Mouse (Mus musculus): ENCODE measurements around the gene Fos. TPM values are rescaled to one million over a fixed set of nuclear protein-coding genes. Genes with fewer than 3 reads are reported as not detected.

Fos gene
- polyA plus RNA-seq, 2 experiments = 0.61 to 0.79 TPM

DNA sequence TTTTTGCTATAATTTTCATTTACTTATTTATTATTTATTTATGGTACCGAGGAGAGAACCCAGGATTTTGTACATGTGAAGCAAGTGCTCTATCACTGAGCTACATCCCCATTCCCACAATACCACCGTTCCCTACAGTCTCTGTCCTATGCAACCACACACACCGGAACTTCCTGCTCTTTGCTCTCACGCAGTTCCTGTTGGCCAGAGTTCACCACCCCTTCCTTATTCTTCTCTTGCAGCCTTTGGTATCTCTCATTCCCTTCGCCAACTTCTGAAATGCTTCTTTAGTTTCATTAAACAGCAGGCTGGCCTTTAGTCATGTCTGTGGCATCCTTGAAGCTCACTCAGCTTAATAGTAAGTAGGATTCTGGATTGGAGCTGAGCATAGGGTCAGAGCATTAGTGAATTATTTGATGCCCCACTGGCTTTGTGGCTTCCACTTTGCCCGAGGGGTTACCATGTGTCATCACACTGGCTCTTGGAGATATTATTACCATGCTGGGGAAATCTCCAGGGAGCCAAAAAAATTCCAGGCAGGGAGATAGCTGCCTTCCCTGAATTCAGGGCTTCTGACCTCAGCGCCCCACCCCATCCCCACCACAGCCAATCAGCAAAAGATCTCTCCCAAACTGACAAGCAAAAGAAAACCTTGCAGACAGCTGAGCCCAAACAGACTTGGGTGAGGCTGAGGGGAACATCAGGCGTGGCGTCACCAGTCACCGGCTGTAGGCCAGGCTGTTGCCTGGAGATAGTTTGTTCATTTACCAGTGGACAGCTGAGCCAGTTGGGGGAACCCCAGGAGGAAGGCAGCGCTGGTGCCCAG lies 23.8 kb downstream of the Fos start:
- Histone ChIP-seq H3K27me3 (ENCODE audit: control insufficient read depth, insufficient read depth, low read length) (no peaks in the 10 kb centered on the region), H3K9me3 (ENCODE audit: control insufficient read depth, low read length) (no peaks in the 10 kb centered on the region), H3K27ac (no peak overlapping the region), H3K4me3 (ENCODE audit: insufficient read depth in 1 of 2, low read depth in 2 of 2, low read length in 2 of 2) (no peak overlapping the region), H3K4me1 (replicated peaks; ENCODE audit: control insufficient read depth in 2 of 2, insufficient read depth in 2 of 2, low read length in 1 of 2) (no peaks in the 10 kb centered on the region), H3K4me2 (ENCODE audit: low read depth) (0 out of 2 replicates have a peak overlapping the region, but pooled peaks have one; percentile 11), H3K36me3 (replicated peaks; ENCODE audit: control insufficient read depth, insufficient read depth, low read depth) (no peaks in the 10 kb centered on the region), H3K9ac (replicated peaks) (no peak overlapping the region)
- TF ChIP-seq EP300 (IDR thresholded peaks at IDR 0.05; ENCODE audit: low read depth) = no peak
- TF ChIP-seq CTCF (IDR thresholded peaks at IDR 0.05; ENCODE audit: low read depth) = no peak
- no peak for ATAC-seq (ENCODE audit: insufficient read depth)
- no peak for DNase-seq (ENCODE audit: low read depth in 3 of 3, low spot score in 3 of 3)
- 40% methylated on average over 11 of the region's 11 CpGs for WGBS (ENCODE audit: insufficient replicate concordance)

DNA sequence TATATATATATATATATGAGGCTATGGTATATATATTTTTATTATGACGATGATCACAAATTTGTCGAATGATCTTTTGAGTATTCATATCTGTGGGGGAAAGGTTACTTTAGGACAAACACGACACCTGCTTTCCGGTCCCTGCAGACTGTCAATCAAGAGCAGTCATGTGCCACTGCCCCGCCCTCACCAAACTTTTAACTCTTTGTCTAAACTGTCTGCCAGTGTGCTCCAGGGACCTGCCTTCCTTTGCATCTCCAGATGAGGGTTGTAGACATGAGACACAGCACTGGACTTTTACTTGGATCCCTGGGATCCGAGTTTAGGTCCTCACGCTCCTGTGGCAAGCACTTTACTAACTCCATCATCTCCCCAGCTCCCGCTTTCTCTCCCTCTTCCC lies 25.3 kb downstream of the Fos start:
- ATAC-seq (ENCODE audit: insufficient read depth) (no peak), DNase-seq (ENCODE audit: low read depth in 3 of 3, low spot score in 3 of 3) (no peak)
- no peaks in the 10 kb centered on the region for H3K9me3 ChIP-seq (ENCODE audit: control insufficient read depth, low read length)
- H3K4me3 ChIP-seq (ENCODE audit: insufficient read depth in 1 of 2, low read depth in 2 of 2, low read length in 2 of 2) = no peak overlapping the region
- no peak overlapping the region for H3K4me2 ChIP-seq (ENCODE audit: low read depth)
- H3K9ac ChIP-seq (replicated peaks) = no peak overlapping the region
- H3K4me1 ChIP-seq (replicated peaks; ENCODE audit: control insufficient read depth in 2 of 2, insufficient read depth in 2 of 2, low read length in 1 of 2) = no peaks in the 10 kb centered on the region
- TF ChIP-seq CTCF (IDR thresholded peaks at IDR 0.05; ENCODE audit: low read depth) = no peak
- no peak for TF ChIP-seq EP300 (IDR thresholded peaks at IDR 0.05; ENCODE audit: low read depth)
- no peaks in the 10 kb centered on the region for H3K27me3 ChIP-seq (ENCODE audit: control insufficient read depth, insufficient read depth, low read length)
- no peaks in the 10 kb centered on the region for H3K36me3 ChIP-seq (replicated peaks; ENCODE audit: control insufficient read depth, insufficient read depth, low read depth)
- H3K27ac ChIP-seq = no peak overlapping the region
- WGBS (ENCODE audit: insufficient replicate concordance) = 52% methylated on average over 8 of the region's 8 CpGs

DNA sequence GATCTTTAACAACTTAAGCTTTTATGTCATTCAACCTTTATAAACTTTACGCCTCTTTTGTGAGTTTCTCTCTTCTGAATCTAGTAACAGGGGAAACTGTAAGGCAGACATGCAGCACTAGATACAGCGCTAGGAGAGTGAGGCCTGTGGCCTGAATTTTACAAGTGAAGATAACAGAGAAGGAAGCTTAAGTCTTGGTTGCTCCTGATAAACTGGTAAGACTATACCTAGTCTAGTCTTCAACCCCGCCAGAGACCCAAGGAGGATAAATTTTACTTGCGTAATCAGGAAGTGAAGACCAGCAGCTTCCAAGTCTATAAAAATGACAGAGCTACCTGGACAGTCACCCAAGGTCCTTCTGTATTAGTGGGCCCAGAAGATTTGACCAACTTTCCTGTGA lies 29.0 kb downstream of the Fos start:
- DNase-seq (ENCODE audit: low read depth in 3 of 3, low spot score in 3 of 3) = no peak
- no peaks in the 10 kb centered on the region for H3K9me3 ChIP-seq (ENCODE audit: control insufficient read depth, low read length)
- no peaks in the 10 kb centered on the region for H3K36me3 ChIP-seq (replicated peaks; ENCODE audit: control insufficient read depth, insufficient read depth, low read depth)
- no peak overlapping the region for H3K27ac ChIP-seq
- no peaks in the 10 kb centered on the region for H3K27me3 ChIP-seq (ENCODE audit: control insufficient read depth, insufficient read depth, low read length)
- H3K4me2 ChIP-seq (ENCODE audit: low read depth) = no peak overlapping the region
- ATAC-seq (ENCODE audit: insufficient read depth) = no peak
- 47% methylated on average over 4 of the region's 4 CpGs for WGBS (ENCODE audit: insufficient replicate concordance)
- TF ChIP-seq EP300 (IDR thresholded peaks at IDR 0.05; ENCODE audit: low read depth) (no peak), CTCF (IDR thresholded peaks at IDR 0.05; ENCODE audit: low read depth) (no peak)
- H3K4me1 ChIP-seq (replicated peaks; ENCODE audit: control insufficient read depth in 2 of 2, insufficient read depth in 2 of 2, low read length in 1 of 2) = no peaks in the 10 kb centered on the region
- H3K4me3 ChIP-seq (ENCODE audit: insufficient read depth in 1 of 2, low read depth in 2 of 2, low read length in 2 of 2) = no peak overlapping the region
- no peak overlapping the region for H3K9ac ChIP-seq (replicated peaks)

DNA sequence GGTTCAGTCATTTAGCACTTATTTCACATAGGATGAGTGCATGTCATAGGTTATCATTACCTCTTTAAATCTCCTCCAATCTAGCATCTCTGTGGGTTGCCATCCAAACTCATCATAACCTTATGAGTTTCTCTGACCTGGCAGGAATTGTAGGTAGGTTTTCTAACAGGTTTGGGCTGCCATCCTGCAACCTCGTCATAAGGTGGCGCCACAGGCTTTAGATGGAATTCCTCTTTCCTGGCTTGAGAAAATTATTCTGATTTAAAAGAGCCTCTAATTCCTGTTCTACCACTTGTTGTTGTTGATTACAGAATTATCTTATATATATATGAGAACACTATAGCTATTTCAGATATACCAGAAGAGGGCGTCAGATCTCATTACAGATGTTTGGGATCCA lies 34.5 kb downstream of the Fos start:
- ATAC-seq (ENCODE audit: insufficient read depth) (no peak), DNase-seq (ENCODE audit: low read depth in 3 of 3, low spot score in 3 of 3) (no peak)
- TF ChIP-seq CTCF (IDR thresholded peaks at IDR 0.05; ENCODE audit: low read depth) = peak; percentile 42
- no peak for TF ChIP-seq EP300 (IDR thresholded peaks at IDR 0.05; ENCODE audit: low read depth)
- H3K27ac ChIP-seq = no peak overlapping the region
- H3K27me3 ChIP-seq (ENCODE audit: control insufficient read depth, insufficient read depth, low read length) = no peaks in the 10 kb centered on the region
- no peaks in the 10 kb centered on the region for H3K36me3 ChIP-seq (replicated peaks; ENCODE audit: control insufficient read depth, insufficient read depth, low read depth)
- H3K4me1 ChIP-seq (replicated peaks; ENCODE audit: control insufficient read depth in 2 of 2, insufficient read depth in 2 of 2, low read length in 1 of 2) = no peaks in the 10 kb centered on the region
- H3K9ac ChIP-seq (replicated peaks) = no peak overlapping the region
- no peak overlapping the region for H3K4me3 ChIP-seq (ENCODE audit: insufficient read depth in 1 of 2, low read depth in 2 of 2, low read length in 2 of 2)
- WGBS (ENCODE audit: insufficient replicate concordance) = 15% methylated on average over 3 of the region's 3 CpGs
- H3K4me2 ChIP-seq (ENCODE audit: low read depth) = no peak overlapping the region
- H3K9me3 ChIP-seq (ENCODE audit: control insufficient read depth, low read length) = no peaks in the 10 kb centered on the region

DNA sequence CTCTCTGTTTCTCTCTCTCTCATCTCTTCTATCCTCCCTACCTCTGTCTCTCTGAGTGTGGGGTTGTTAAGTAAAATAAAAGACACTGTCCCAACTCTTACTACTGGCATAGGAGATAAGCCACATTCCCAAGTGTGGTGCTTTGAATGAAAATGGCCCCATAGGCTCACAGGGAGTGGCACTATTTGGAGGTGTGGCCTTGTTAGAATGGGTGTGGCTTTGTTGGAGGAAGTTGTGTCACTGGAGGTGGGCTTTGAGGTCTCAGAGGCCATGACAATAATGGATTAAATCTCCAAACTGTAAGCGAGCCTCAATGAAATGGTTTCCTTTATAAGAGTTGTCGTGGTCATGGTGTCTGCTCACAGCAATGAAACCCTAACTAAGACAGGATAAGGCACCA lies 36.3 kb downstream of the Fos start:
- Histone ChIP-seq H3K9ac (replicated peaks) (no peak overlapping the region), H3K36me3 (replicated peaks; ENCODE audit: control insufficient read depth, insufficient read depth, low read depth) (no peaks in the 10 kb centered on the region), H3K4me1 (replicated peaks; ENCODE audit: control insufficient read depth in 2 of 2, insufficient read depth in 2 of 2, low read length in 1 of 2) (no peaks in the 10 kb centered on the region), H3K27me3 (ENCODE audit: control insufficient read depth, insufficient read depth, low read length) (no peaks in the 10 kb centered on the region), H3K4me3 (ENCODE audit: insufficient read depth in 1 of 2, low read depth in 2 of 2, low read length in 2 of 2) (no peak overlapping the region), H3K27ac (no peak overlapping the region), H3K4me2 (ENCODE audit: low read depth) (no peak overlapping the region), H3K9me3 (ENCODE audit: control insufficient read depth, low read length) (no peaks in the 10 kb centered on the region)
- DNase-seq (ENCODE audit: low read depth in 3 of 3, low spot score in 3 of 3) (no peak), ATAC-seq (ENCODE audit: insufficient read depth) (no peak)
- TF ChIP-seq EP300 (IDR thresholded peaks at IDR 0.05; ENCODE audit: low read depth) = no peak
- TF ChIP-seq CTCF (IDR thresholded peaks at IDR 0.05; ENCODE audit: low read depth) = no peak
- WGBS (ENCODE audit: insufficient replicate concordance) = 73% methylated on average over 2 of the region's 2 CpGs

Measured in liver, embryonic 14.5 days (tissue).